Mouse (Mus musculus) forebrain, postnatal 0 days (tissue): ENCODE measurements around the gene Il21r. TPM values are rescaled to one million over a fixed set of nuclear protein-coding genes. Genes with fewer than 3 reads are reported as not detected.

Experiments used
- ATAC-seq: fragments of 200-750 bp; cut with Nextera tagmentation; 2 replicates; pipeline ENCODE4 v1.8.0; 2017; ENCODE audit warnings: mild to moderate bottlenecking, moderate library complexity
- DNase-seq: peaks from one replicate; pipeline ENCODE4 v3.0.0-alpha.2; 2015
- H3K27ac ChIP-seq: fragments of 300-500 bp; sonication (generic); 2 replicates; pipeline ENCODE4 v1.5.1; 2014; ENCODE audit warnings: low read depth, mild to moderate bottlenecking, antibody characterized with exemption, low read length, moderate library complexity, mixed read lengths
- H3K27me3 ChIP-seq: fragments of 300-500 bp; sonication (generic); 2 replicates; pipeline ENCODE4 v1.6.1; 2014; ENCODE audit warnings: mild to moderate bottlenecking, low read length, mixed read lengths; ENCODE audit not compliant: insufficient read depth
- H3K36me3 ChIP-seq: fragments of 300-500 bp; sonication (generic); 2 replicates; pipeline ENCODE4 v1.6.1; 2014; ENCODE audit warnings: mild to moderate bottlenecking, moderate library complexity; ENCODE audit not compliant: insufficient read depth
- H3K4me1 ChIP-seq: fragments of 300-500 bp; sonication (generic); 2 replicates; pipeline ENCODE4 v1.6.1; 2014; ENCODE audit warnings: antibody characterized with exemption; ENCODE audit not compliant: insufficient read depth
- H3K4me2 ChIP-seq: fragments of 300-500 bp; sonication (generic); 2 replicates; pipeline ENCODE4 v1.6.1; 2014; ENCODE audit warnings: low read depth, mild to moderate bottlenecking, moderate library complexity
- H3K4me3 ChIP-seq: fragments of 300-500 bp; sonication (generic); 2 replicates; pipeline ENCODE4 v1.5.1; 2014; ENCODE audit warnings: low read depth, low read length, mixed read lengths
- H3K9ac ChIP-seq: fragments of 300-500 bp; sonication (generic); 2 replicates; pipeline ENCODE4 v1.6.1; 2014; ENCODE audit warnings: mild to moderate bottlenecking
- H3K9me3 ChIP-seq: fragments of 300-500 bp; sonication (generic); 2 replicates; pipeline ENCODE4 v1.6.1; 2016; ENCODE audit warnings: low read length
- CTCF ChIP-seq: sonication (generic); IDR thresholded peaks from 2 replicates; pipeline ENCODE4 v1.5.1; 2016; ENCODE audit warnings: antibody characterized with exemption, control low read depth, low read depth
- WGBS: fragments of 180-500 bp; shearing (Covaris S2); extraction: QIAGEN DNeasy Blood & Tissue Kit; methylation state at CpG from one replicate; pipeline ENCODE4 v1.1.7; 2014; 5-methylcytosine and 5-hydroxymethylcytosine counted together
- polyA plus RNA-seq: library from polyadenylated mRNA; unstranded; fragments of >200 nt; fragmentation: Nextera tagmentation; extraction: Ambion mirVana; gene quantifications from 2 replicates; pipeline ENCODE4 v1.2.1, GENCODE M21; 2015
- total RNA-seq: library from RNA; depleted of rRNA; stranded (reverse); fragments of >200 nt; gene quantifications from 2 replicates; pipeline ENCODE4 v1.2.3, GENCODE M21; 2014

Il21r gene
- total and polyA plus RNA-seq, 2 experiments from 2014 or later, result 0.23 to 0.95 TPM

DNA sequence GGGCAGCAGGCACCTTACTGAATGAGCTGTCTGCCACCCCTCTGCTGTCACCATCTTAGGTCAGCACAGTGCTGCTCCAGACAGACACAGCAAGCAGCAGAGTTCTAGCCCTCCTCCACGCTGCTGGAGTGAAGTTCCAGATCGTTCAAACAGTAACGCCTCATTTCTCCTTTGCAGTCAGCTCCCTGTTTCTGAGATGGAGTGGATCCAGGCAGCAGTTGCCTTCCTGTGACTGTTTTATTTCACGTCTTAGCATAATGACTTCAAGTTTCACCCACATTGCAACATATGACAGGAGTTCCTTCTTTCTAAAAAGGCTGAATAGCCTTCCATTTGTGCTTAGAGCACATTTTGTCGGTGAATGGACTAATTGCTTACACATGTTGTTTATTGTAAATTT lies 10.3 kb downstream of the Il21r start:
- Histone ChIP-seq H3K9ac (no peak overlapping the region), H3K4me3 (no peak overlapping the region), H3K36me3 (no peaks in the 10 kb centered on the region), H3K27me3 (no peaks in the 10 kb centered on the region), H3K27ac (no peak overlapping the region), H3K4me2 (no peak overlapping the region), H3K4me1 (no peaks in the 10 kb centered on the region), H3K9me3 (no peaks in the 10 kb centered on the region)
- DNase-seq, result no peak
- 66% methylated on average over 5 of the region's 5 CpGs for WGBS
- no peak for ATAC-seq
- TF ChIP-seq CTCF, result no peak

DNA sequence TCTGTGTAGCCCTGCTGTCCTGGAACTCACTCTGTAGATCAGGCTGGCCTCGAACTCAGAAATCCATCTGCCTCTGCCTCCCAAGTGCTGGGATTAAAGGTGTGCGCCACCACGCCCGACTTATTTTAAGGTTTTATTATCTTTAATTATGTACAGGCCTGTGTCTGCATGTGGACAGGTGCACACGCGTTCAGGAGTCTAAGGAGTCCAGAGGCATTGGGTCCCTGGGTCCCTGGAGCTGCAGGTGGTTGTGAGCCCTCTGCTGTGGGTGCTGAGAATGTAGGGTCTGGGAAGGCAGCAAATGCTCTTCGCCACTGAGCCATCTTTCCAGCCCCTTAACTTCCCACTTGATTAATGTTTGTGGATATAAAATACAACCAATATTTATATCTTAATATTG lies 12.2 kb downstream of the Il21r start:
- DNase-seq (no peak), ATAC-seq (no peak)
- H3K4me1 ChIP-seq, result no peaks in the 10 kb centered on the region
- H3K9ac ChIP-seq, result no peak overlapping the region
- H3K36me3 ChIP-seq, result no peaks in the 10 kb centered on the region
- H3K9me3 ChIP-seq, result no peaks in the 10 kb centered on the region
- H3K4me3 ChIP-seq, result no peak overlapping the region
- H3K27ac ChIP-seq, result no peak overlapping the region
- TF ChIP-seq CTCF, result no peak
- WGBS, result 94% methylated on average over 7 of the region's 7 CpGs
- no peak overlapping the region for H3K4me2 ChIP-seq
- H3K27me3 ChIP-seq, result no peaks in the 10 kb centered on the region

DNA sequence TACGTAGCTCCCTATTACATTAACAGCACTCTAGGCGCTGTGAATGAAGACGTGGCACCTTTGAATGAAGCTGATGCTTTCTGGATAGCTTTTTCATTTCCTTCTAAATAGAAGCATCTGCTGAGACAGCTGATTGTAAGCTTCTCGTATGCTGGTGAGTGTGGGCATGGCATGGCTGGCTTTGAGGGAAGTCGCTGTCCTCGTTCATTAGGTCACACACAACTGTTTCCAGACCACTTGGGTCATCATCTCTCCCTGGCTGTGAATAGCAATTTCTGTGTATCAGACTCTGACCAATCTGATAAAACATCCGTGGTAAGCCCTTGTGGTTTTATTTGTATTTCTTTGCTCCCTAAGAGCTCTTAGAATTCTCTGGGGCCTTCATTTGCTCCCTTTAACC lies 14.8 kb downstream of the Il21r start:
- H3K9me3 ChIP-seq, result no peaks in the 10 kb centered on the region
- H3K27ac ChIP-seq, result no peak overlapping the region
- ATAC-seq (no peak), DNase-seq (no peak)
- no peak overlapping the region for H3K4me3 ChIP-seq
- H3K27me3 ChIP-seq, result no peaks in the 10 kb centered on the region
- 83% methylated on average over 7 of the region's 7 CpGs for WGBS
- H3K4me2 ChIP-seq, result no peak overlapping the region
- no peaks in the 10 kb centered on the region for H3K4me1 ChIP-seq
- no peak for TF ChIP-seq CTCF
- H3K9ac ChIP-seq, result no peak overlapping the region
- no peaks in the 10 kb centered on the region for H3K36me3 ChIP-seq

DNA sequence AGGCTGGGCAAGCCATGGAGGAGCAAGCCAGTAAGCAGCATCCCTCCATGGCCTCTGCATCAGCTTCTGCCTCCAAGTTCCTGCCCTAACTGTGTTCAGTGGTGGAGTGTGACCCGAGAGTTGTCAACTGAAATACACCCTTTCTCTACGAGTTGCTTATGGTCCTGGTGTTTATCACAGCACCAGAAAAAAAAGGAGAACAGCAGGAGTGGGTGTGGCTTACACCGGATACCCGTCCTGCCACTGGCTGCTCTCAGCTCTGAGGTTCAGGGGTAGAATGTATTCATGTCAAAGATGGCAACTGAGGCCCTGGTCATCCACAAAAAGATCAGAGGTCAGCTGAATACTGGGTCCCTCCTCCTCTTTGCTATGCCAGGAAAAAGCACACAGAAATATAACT lies 16.8 kb downstream of the Il21r start:
- ATAC-seq (no peak), DNase-seq (no peak)
- no peak overlapping the region for H3K4me2 ChIP-seq
- no peak overlapping the region for H3K9ac ChIP-seq
- no peaks in the 10 kb centered on the region for H3K27me3 ChIP-seq
- no peaks in the 10 kb centered on the region for H3K9me3 ChIP-seq
- H3K4me1 ChIP-seq, result no peaks in the 10 kb centered on the region
- no peak overlapping the region for H3K4me3 ChIP-seq
- no peaks in the 10 kb centered on the region for H3K36me3 ChIP-seq
- WGBS, result 75% methylated on average over 4 of the region's 4 CpGs
- H3K27ac ChIP-seq, result no peak overlapping the region
- TF ChIP-seq CTCF, result no peak

DNA sequence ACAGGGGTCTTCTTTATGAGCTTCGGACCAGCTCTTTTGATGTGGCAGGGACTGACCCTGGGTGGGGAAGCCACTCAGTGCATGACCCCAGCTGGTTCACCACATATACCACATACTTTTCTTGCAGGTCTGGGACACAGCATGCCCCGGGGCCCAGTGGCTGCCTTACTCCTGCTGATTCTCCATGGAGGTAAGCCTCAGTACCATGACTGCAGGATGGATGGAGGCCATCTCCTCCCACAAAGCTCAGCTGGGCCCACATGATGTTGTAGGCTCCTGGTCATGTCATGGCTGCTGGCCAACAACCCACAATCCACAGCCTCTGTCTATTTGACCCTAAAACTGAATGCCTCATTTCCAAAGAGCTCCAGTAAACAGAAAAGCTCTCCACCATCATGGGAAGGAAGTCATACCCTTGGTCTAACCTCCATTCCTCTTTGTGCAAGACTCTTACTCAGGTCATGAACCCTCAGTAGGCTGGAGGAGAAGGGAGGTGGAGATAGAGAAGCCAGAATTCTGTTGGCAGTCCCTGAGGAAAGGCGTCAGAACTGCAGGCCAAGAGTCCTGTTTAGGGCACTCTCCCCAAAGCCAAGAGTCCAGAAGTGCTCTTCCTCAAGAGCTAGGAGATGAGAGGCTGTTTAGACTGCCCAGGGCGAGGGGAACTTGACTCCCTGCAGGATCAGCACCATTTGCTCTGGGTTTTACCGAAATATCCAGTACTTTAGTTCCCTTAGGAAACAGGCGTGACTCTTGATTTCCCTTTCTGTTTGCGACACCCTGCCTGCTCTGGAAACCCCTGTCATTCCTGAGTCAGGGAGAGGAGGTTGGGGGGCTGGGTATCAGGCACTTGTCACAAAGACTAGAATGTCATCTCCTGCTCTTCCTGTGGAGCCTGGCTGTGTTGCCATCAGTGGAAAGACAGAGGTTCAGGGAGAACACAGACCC lies 19.8 kb downstream of the Il21r start:
- no peaks in the 10 kb centered on the region for H3K4me1 ChIP-seq
- H3K27me3 ChIP-seq, result no peaks in the 10 kb centered on the region
- H3K36me3 ChIP-seq, result no peaks in the 10 kb centered on the region
- 75% methylated on average over 7 of the region's 7 CpGs for WGBS
- H3K4me3 ChIP-seq, result no peak overlapping the region
- H3K9ac ChIP-seq, result no peak overlapping the region
- no peaks in the 10 kb centered on the region for H3K9me3 ChIP-seq
- no peak for TF ChIP-seq CTCF
- no peak overlapping the region for H3K27ac ChIP-seq
- no peak overlapping the region for H3K4me2 ChIP-seq
- DNase-seq, result no peak
- ATAC-seq, result no peak

DNA sequence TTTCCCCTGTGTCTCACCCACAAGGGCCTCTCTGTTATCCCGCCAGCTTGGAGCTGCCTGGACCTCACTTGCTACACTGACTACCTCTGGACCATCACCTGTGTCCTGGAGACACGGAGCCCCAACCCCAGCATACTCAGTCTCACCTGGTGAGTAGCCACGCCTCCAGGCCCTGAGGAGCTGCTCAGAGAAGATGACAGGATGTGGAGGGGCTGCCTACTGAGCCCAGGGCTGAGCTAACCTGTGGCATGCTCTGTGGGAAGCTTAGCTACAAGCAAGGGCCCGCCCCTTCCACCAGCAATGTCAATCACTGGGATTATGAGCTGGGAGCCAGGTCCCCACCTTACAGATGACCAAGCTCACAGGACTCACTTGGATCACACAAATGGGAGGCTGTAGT lies 22.0 kb downstream of the Il21r start:
- 63% methylated on average over 4 of the region's 4 CpGs for WGBS
- H3K4me1 ChIP-seq, result no peaks in the 10 kb centered on the region
- H3K9me3 ChIP-seq, result no peaks in the 10 kb centered on the region
- no peak for TF ChIP-seq CTCF
- DNase-seq, result no peak
- no peaks in the 10 kb centered on the region for H3K27me3 ChIP-seq
- H3K27ac ChIP-seq, result no peak overlapping the region
- no peak overlapping the region for H3K4me3 ChIP-seq
- H3K4me2 ChIP-seq, result no peak overlapping the region
- no peak overlapping the region for H3K9ac ChIP-seq
- H3K36me3 ChIP-seq, result no peaks in the 10 kb centered on the region
- ATAC-seq, result no peak

DNA sequence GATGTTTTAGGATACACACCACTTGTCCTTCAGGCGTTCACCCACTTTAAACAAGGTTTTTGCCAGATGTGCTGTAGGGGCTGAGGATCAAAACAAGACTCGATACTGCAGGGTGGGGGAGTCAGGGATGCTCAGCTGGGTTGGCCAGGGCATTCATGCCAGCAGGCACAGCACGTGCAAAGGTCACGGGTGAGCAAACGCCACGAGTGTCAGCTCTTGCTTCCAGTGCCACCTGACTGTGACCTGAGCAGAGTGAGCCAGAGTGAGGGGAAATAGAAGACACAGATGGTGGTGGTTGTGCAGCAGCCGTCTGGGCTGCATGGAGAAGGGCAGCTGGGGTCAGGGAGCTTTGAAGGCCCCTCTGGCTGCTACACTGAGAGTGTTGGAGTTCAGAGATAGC lies 22.6 kb downstream of the Il21r start:
- Histone ChIP-seq H3K36me3 (no peaks in the 10 kb centered on the region), H3K4me1 (no peaks in the 10 kb centered on the region), H3K27ac (no peak overlapping the region), H3K27me3 (no peaks in the 10 kb centered on the region), H3K4me2 (no peak overlapping the region), H3K9ac (no peak overlapping the region), H3K4me3 (no peak overlapping the region), H3K9me3 (no peaks in the 10 kb centered on the region)
- ATAC-seq, result no peak
- no peak for TF ChIP-seq CTCF
- DNase-seq, result no peak
- 75% methylated on average over 7 of the region's 7 CpGs for WGBS
